In the genomic region with DNA sequence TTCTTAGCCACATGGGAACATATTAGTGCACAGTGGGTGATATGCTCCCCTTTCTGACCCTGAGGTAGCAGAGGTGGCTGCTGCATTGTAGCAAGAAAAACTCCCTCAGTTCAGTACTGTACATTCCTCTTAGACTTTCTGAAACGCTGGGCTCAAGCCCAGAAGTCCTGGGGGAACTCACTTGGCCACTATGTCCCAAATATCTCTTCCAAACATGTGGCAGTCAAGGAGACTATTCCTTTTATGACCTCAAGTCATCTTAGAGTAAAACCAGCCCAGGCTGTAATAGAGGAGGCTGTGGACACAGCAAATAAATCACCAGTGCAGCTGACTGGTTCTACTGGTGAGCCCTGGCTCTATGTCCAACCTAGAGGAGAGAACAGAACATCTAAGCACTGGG, we compare ENCODE assay signal across 24 mouse cellular contexts. TPM values are rescaled to one million over a fixed set of nuclear protein-coding genes. Genes with fewer than 3 reads are reported as not detected.
DNase-seq lines count a peak whose midpoint lies in the region; ATAC-seq and TF ChIP-seq lines count a peak whose summit lies in the region.
"Had no signal": no experiment of that assay in that cellular context is flagged by ENCODE, and none has a peak within 500 bp of the region (broad histone marks: within the 10 kb centered on the region; RNA-seq: fewer than 3 reads in every experiment).

No protein-coding gene starts in this region.

- no peak overlapping the region for H3K27ac ChIP-seq in heart, adult 2 months
- H3K27ac ChIP-seq in heart, embryonic 12.5 days (ENCODE audit: poor library complexity, severe bottlenecking) = no peak overlapping the region
- H3K27ac ChIP-seq: embryonic facial prominence, embryonic 15.5 days; hindbrain, embryonic 15.5 days; macrophage; midbrain, embryonic 12.5 days had no signal

- peaks cover 6% of the 10 kb centered on the region for H3K36me3 ChIP-seq in heart, adult 2 months (ENCODE audit: control insufficient read depth, insufficient read depth, low read length)
- H3K36me3 ChIP-seq in heart, embryonic 12.5 days = no peaks in the 10 kb centered on the region
- H3K36me3 ChIP-seq: embryonic facial prominence, embryonic 15.5 days; G1E; heart, embryonic 15.5 days; hindbrain, embryonic 15.5 days; midbrain, embryonic 12.5 days had no signal

- H3K79me2 ChIP-seq in heart, adult 2 months (replicated peaks; ENCODE audit: control insufficient read depth, insufficient read depth, low read length) = no peaks in the 10 kb centered on the region

- TF ChIP-seq POLR2A in heart, adult 2 months (IDR thresholded peaks at IDR 0.05; ENCODE audit: insufficient read depth, low read depth, low read length) = no peak

- H3K9me3 ChIP-seq in heart, embryonic 12.5 days (replicated peaks) = 0 out of 2 replicates have a peak, but pooled peaks cover 3% of the 10 kb centered on the region
- H3K9me3 ChIP-seq: embryonic facial prominence, embryonic 15.5 days; G1E; heart, embryonic 15.5 days; hindbrain, embryonic 15.5 days; midbrain, embryonic 12.5 days had no signal

- no peak overlapping the region for H3K9ac ChIP-seq in heart, adult 2 months (ENCODE audit: low read depth, low read length)
- H3K9ac ChIP-seq in heart, embryonic 12.5 days = no peak overlapping the region
- H3K9ac ChIP-seq: embryonic facial prominence, embryonic 15.5 days; heart, embryonic 15.5 days; hindbrain, embryonic 15.5 days; lung, embryonic 14.5 days; midbrain, embryonic 12.5 days had no signal

- no peak for ATAC-seq in heart, embryonic 12.5 days (ENCODE audit: insufficient number of reproducible peaks, low FRiP score)
- ATAC-seq: CD4-positive, CD25-positive, alpha-beta regulatory T cell, adult 4 months; intestine, embryonic 16.5 days had no signal

- 33% methylated on average over 1 of the region's 1 CpGs for WGBS in heart, adult 2 months
- WGBS in heart, embryonic 12.5 days = 65% methylated on average over 1 of the region's 1 CpGs

- no peak for TF ChIP-seq EP300 in heart, adult 2 months (IDR thresholded peaks at IDR 0.05; ENCODE audit: insufficient read depth, low read depth, low read length)

- TF ChIP-seq CTCF in heart, adult 2 months (IDR thresholded peaks at IDR 0.05) = no peak

- H3K27me3 ChIP-seq in heart, adult 2 months (ENCODE audit: control insufficient read depth, insufficient read depth, low read length) = no peaks in the 10 kb centered on the region
- no peaks in the 10 kb centered on the region for H3K27me3 ChIP-seq in heart, embryonic 12.5 days (replicated peaks)
- H3K27me3 ChIP-seq: embryonic facial prominence, embryonic 15.5 days; heart, embryonic 15.5 days; hindbrain, embryonic 15.5 days; midbrain, embryonic 12.5 days had no signal

- H3K4me2 ChIP-seq in heart, embryonic 12.5 days = no peak overlapping the region
- H3K4me2 ChIP-seq: embryonic facial prominence, embryonic 15.5 days; heart, embryonic 15.5 days; hindbrain, embryonic 15.5 days; liver, embryonic 11.5 days; lung, embryonic 14.5 days; midbrain, embryonic 12.5 days had no signal

- peaks cover 18% of the 10 kb centered on the region for H3K4me1 ChIP-seq in heart, adult 2 months (ENCODE audit: control insufficient read depth, insufficient read depth, low read length)
- peaks cover 22% of the 10 kb centered on the region for H3K4me1 ChIP-seq in heart, embryonic 12.5 days (replicated peaks)
- H3K4me1 ChIP-seq: embryonic facial prominence, embryonic 15.5 days; hindbrain, embryonic 15.5 days; midbrain, embryonic 12.5 days had no signal

- no peak overlapping the region for H3K4me3 ChIP-seq in heart, adult 2 months
- H3K4me3 ChIP-seq in heart, embryonic 12.5 days = no peak overlapping the region
- H3K4me3 ChIP-seq: embryonic facial prominence, embryonic 15.5 days; heart, embryonic 15.5 days; hindbrain, embryonic 15.5 days; midbrain, embryonic 12.5 days had no signal

- peak; percentile 10 for DNase-seq in adrenal gland, adult 2 months
- no peak for DNase-seq in adrenal gland, postnatal 4 days (ENCODE audit: low spot score in 2 of 2)
- DNase-seq in heart, adult 2 months = peak; percentile 33 to 55
- peak; percentile 66 for DNase-seq in heart, adult 8-10 months (ENCODE audit: low spot score)
- DNase-seq in heart, postnatal 4 days = peak; percentile 51
- no peak for DNase-seq in liver
- DNase-seq in spleen, postnatal 4 days (ENCODE audit: low spot score in 2 of 2) = no peak
- DNase-seq: cerebellum, postnatal 10 days; embryo, embryonic 11 days; kidney, postnatal 14 days; left cerebral cortex, postnatal 4 days; lung, embryonic 14.5 days; retina, postnatal 1 day; thymus, adult 18-20 months had no signal

- intact Hi-C loops in heart, adult 2 months (cut with DNase I) = loop anchor here (5.0 kb wide), 1 partner anchor 40 kb away; no protein-coding TSS in a partner anchor

RNA-seq across cellular contexts. Expression of a gene that starts 45.7 kb away (rescaled TPM):
- total RNA-seq in adrenal gland, adult 2 months (2021) = 1 to 10 TPM; 3.2 to 8.2 TPM
- polyA plus RNA-seq in adrenal gland, adult 2 months (2012; rRNA removed) = 0.98 TPM in 2 replicates
- 1 to 10 TPM; 6.9 to 7.7 TPM for total RNA-seq in adrenal gland, postnatal 4 days (2021)
- total RNA-seq in heart, adult 2 months (2021) = 1 to 10 TPM; 1.7 to 2.7 TPM
- 1.1 and 1.8 TPM in 2 replicates for polyA plus RNA-seq in heart, adult 2 months (2012; rRNA removed)
- 1.4 and 1.5 TPM in 2 replicates for polyA plus RNA-seq in heart, embryonic 12.5 days (2016; fragmentation: Nextera tagmentation; extraction: Ambion mirVana)
- total RNA-seq in heart, adult 8-10 months (2022) = 1 to 10 TPM; 1.1 to 1.9 (median 1.9) TPM
- total RNA-seq in heart, postnatal 4 days (2021) = 1 to 10 TPM; 4.3 to 4.9 TPM
- polyA plus RNA-seq: CD4-positive, CD25-positive, alpha-beta regulatory T cell, adult 4 months; G1E; macrophage had no signal

Comparison
In these comparisons a context has a peak if more than half of its experiments do, and no peak if none do; other contexts are left out.
1. DNase-seq: peak in adrenal gland, adult 2 months (single experiment), heart, adult 2 months (2 of 2), heart, adult 8-10 months (single experiment) and heart, postnatal 4 days (single experiment); none in adrenal gland, postnatal 4 days (0 of 2), liver (single experiment) and spleen, postnatal 4 days (0 of 2).